Mouse (Mus musculus): ENCODE measurements around the gene Scamp2. TPM values are rescaled to one million over a fixed set of nuclear protein-coding genes. Genes with fewer than 3 reads are reported as not detected.

Scamp2 gene
- 80.3 and 132 TPM in 2 replicates for polyA plus RNA-seq (2012; rRNA removed; ENCODE audit: low replicate concordance)

DNA sequence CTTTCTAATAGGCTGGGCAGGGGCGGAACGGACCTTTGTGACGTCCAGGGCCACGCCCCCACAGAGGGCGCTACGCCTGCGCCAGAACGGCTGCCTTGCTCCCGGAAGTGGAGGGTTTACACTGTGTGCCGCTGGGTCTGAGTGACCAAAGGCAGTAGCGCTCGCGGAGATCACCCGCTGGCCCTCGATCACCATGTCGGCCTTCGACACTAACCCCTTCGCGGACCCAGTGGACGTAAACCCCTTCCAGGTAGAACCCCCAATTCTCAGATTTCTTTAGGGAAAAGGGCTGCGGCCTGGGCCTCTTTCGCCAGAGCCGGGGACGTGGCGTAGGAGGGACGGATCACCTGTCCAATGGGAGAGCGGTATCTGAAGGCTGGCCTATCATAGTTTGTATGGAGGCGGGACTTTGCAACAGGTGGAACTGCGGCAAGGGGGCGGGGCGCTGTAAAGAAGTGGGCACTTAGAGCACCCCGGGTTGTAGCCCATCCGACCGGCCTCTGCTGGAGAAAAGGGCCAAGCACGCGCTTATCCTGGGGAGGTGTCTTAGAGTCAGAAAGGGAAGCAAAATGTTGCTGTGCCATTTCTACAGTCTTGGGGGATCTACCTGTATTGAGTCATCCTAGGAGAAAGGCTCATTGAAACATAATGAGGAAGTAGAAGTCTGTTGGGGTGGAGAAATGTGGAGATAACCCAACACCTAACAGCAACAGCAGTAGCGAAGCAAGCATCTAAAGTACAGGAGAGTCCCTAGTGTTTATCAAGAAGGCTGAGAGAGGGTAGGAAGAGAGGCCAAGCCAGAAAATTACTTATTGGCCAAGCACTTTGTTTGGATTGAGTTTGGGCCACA, at the start of gene Scamp2:
Gene Scamp2, plus strand, starts transcription at position 83 of the 850 bp plus-strand sequence.

DNA sequence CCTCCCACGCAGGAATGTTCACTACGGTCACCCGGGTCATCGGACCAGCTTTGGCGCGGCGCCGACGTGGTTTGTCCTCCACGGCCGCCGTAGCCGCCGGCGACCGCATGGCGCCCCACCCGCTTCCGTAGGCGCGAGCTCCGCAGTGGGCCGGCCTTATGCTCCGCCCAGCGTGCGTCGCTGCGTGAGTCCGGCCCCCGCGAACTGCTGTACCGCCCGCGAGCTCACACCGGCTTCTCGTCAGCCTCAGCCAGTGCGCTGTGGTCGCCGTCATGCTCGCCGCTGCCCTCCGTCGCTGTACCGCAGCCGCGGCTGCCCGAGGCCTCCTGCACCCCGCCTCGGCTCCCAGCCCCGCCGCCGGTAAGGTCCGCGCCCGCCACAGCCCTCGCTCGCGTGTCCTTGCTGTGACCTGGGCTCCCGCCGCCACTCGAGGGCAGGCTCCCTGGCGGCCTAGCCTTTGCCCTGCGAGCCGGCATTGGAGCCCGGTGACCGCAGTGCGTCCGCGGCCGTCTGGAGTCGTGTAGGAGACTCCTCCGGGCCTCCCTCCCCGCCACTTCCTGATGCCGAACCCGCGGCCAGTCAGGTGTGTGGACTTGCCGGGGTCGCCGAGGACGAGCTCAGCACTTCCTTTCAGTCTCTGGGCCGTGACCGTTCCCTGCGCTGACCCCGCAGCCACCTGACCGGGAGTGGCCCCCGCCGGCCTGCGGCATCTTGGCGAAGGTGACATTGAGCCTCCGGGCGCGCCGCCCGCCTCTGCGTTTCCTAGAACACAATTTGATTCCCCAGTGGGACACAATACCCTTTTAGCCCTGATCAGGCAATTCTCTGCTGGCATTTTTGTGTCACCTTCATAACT, 39.5 kb upstream of the Scamp2 start, which contains the start of gene Cox5a:
Gene Cox5a, plus strand, starts transcription at position 219 of the 856 bp plus-strand sequence.

DNA sequence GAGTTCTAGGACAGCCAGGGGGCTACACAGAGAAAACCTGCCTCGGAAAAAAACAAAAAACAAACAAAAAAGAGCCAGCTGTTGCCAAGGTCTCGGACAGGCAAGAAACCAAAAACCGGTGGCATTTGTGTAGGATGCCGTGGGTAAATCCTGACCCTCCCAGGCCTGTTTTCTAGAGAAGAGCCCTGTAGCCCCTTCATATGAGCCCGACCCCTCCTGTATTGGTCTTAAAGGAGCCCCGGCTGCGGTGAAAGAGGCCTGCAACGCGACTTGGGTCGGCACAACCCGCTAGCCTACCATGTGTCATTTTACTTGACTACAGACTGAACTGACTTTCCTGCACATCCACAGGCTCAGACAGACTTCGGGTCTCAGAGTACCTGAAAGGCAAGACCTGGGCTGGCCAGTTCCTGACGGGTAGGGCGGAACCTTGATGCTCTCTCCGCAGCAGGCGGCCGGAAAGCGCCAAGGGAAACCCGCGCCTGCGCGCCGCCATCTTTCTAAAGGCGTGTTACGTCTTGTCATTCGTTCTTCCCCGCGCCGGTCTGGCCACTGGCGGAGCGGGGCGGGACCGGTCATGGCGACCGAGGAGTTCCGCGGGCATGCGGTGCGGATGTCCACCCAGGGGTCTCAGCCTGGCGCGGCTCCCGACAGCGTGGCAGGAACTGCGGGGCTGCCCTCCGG, 23.6 kb upstream of the Scamp2 start, which contains the start of gene Fam219b:
Gene Fam219b, plus strand, starts transcription at position 485 of the 684 bp plus-strand sequence.

DNA sequence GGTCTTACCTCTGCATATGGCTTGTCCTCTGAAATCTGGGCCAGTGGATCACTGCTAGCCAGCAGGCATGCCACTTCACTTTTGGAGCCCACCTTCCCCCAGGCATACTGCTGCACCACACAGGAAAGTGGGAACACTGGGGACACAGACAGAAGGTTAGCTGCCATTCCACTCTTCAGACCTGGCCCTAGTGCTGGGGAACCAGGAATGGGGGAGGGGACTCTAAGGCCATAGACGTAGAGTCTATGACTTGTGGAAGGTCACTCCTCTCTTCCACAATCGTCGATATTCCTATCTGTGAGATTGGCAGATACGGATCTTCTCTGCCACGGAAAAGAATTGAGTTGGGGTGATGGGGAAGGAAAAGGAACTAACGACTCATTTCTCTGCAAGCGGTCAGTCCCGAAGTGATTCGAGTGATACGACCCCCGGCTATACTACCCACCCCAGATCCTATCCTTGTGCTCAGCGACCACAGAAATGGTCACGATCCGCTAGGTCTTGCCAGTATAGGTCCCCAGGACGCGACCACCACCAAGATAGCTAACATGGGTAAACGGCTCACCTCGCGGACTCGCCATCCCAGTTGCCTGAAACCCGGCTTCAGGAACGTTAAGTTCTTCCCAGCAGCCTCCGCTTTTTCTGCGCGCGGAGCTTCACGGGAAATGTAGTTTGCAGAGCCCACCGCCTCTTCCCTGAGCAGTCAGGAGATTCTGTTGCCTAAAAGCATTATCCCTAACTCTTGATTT, 8.4 kb upstream of the Scamp2 start, which contains the start of gene Mpi:
Gene Mpi, minus strand, starts transcription at position 625 of the 749 bp plus-strand sequence.

DNA sequence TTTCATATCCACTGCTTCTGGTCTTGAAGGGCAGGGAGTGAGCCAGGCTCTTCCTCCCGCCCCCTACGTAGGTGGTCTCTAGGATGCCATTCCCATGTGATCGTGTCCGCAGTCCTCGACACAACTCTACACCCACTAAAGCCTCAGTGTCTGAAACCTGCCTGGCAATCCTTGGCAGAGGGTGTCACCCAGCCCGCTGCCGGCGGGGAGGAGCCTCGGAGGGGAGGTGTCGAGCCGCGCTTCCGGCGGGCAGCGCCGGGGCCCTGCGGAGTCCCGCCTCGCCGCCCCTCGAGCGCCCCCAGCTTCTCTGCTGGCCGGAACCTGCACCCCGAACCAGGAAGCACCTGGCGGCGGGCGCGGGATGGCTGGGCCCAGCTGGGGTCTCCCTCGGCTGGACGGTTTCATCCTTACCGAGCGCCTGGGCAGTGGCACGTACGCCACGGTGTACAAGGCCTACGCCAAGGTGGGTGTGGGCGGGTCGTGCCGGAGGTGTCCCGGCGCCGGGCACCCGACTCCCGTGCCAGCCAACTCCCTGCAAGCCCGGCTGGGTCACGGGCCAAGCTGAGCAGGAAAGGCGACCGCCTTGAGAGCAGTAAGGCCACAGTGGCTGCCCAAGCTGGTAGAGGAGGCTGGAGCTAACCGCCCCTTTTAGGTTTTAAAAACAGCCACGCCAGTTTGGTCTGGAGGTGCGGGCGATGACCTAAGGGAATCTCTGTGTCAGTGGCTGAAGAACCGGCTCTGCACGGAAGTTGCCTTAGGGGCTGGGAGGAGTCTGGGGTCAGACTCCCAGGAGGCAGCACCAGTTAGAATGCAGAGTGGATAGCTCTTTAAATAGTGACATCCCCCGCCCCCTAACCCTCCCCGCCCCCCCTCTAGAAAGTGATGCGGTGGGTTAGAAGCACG, 28.7 kb downstream of the Scamp2 start, which contains the start of gene Ulk3:
Gene Ulk3, plus strand, starts transcription at position 229 of the 903 bp plus-strand sequence.

DNA sequence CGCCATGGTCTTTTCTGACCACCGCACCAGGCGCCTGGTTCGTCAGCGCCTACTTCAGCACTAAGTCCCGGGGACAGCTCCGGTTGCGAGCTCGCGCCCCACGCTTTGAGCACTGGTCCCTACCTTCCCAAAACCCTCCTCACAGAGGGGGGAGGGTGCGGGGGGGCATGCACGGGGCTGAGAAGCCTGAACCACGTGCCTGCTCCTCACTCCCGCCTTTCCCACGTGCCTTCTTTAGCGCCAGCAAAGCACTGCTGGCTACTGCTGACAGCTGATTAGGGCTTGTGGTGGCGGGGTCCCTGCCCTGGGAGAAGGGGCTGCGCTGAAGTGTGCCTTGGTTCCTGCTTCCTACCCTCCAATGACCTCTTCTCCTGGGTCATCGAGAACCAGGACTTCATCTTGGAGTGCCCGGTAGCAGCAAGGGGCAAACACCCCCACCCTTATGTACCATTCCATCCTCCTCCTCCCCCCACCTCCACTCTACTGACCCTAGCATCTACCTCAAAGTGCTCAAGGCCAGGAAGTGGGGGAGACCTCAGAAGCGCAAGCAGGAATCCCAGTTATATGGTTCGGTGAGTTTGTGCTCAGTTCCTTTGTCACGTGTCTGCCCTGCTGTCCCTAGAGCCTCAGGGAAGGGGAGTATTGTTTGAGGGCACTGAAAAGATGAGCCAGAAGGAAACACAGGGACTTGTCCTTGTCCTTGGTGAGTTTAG, 45.6 kb downstream of the Scamp2 start, which contains the start of gene Cplx3:
Gene Cplx3, minus strand, starts transcription at position 143 of the 713 bp plus-strand sequence.

DNA sequence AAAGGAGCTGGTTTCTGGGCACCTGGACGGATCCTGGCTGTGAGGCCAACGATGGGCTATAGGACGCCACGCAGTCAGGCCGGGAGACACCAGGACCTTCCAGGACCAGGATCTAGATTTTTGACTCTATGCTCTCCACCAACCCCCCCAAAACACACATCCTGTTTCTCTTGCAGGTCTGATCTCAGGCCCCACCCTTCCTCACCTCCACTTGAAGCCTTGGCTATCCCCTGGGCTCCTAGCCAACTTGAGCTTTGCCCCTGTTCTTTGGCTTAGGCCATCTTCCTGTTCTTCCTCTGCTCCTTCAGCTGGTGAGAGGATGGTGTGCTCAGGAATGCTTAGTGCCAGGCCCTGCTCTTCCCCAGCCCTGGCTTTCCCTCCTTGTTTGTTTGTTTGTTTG, 59.9 kb downstream of the Scamp2 start, which contains the start of gene Lman1l:
Gene Lman1l, minus strand, starts transcription at position 101 of the 400 bp plus-strand sequence.

Other genes with a start within 250 kb of the Scamp2 start
- 40.6 and 42.8 TPM in 2 replicates for gene Ppcdc, start 120.8 kb upstream of the Scamp2 start, polyA plus RNA-seq (2012; rRNA removed; ENCODE audit: low replicate concordance)
- 31.3 and 41.5 TPM in 2 replicates for gene Scamp5, start 92.9 kb upstream of the Scamp2 start, polyA plus RNA-seq (2012; rRNA removed; ENCODE audit: low replicate concordance)
- 0.64 and 2.9 TPM in 2 replicates for gene Rpp25, start 56.9 kb upstream of the Scamp2 start, polyA plus RNA-seq (2012; rRNA removed; ENCODE audit: low replicate concordance)
- 340 and 349 TPM in 2 replicates for gene Cox5a, start 39.7 kb upstream of the Scamp2 start, polyA plus RNA-seq (2012; rRNA removed; ENCODE audit: low replicate concordance)
- gene Fam219b, start 23.4 kb upstream of the Scamp2 start, polyA plus RNA-seq (2012; rRNA removed; ENCODE audit: low replicate concordance): 9.7 and 18.3 TPM in 2 replicates
- 36.8 and 58.0 TPM in 2 replicates for gene Mpi, start 8.2 kb upstream of the Scamp2 start, polyA plus RNA-seq (2012; rRNA removed; ENCODE audit: low replicate concordance)
- 28.6 and 44.0 TPM in 2 replicates for gene Ulk3, start 28.5 kb downstream of the Scamp2 start, polyA plus RNA-seq (2012; rRNA removed; ENCODE audit: low replicate concordance)
- not detected in 2 replicates for gene Cplx3, start 45.3 kb downstream of the Scamp2 start, polyA plus RNA-seq (2012; rRNA removed; ENCODE audit: low replicate concordance)
- gene Lman1l, start 59.8 kb downstream of the Scamp2 start, polyA plus RNA-seq (2012; rRNA removed; ENCODE audit: low replicate concordance): not detected in 2 replicates
- 55.4 and 57.6 TPM in 2 replicates for gene Csk, start 92.7 kb downstream of the Scamp2 start, polyA plus RNA-seq (2012; rRNA removed; ENCODE audit: low replicate concordance)
- gene Cyp1a2, start 122.8 kb downstream of the Scamp2 start, polyA plus RNA-seq (2012; rRNA removed; ENCODE audit: low replicate concordance): 0.08 TPM in 1 of 2 replicates, not detected in the other
- 1.3 and 3.2 TPM in 2 replicates for gene Cyp1a1, start 127.0 kb downstream of the Scamp2 start, polyA plus RNA-seq (2012; rRNA removed; ENCODE audit: low replicate concordance)
- 10.7 and 15.8 TPM in 2 replicates for gene Edc3, start 147.6 kb downstream of the Scamp2 start, polyA plus RNA-seq (2012; rRNA removed; ENCODE audit: low replicate concordance)
- 92.5 and 124 TPM in 2 replicates for gene Clk3, start 204.9 kb downstream of the Scamp2 start, polyA plus RNA-seq (2012; rRNA removed; ENCODE audit: low replicate concordance)